Mouse (Mus musculus) heart, embryonic 10.5 days (tissue): ENCODE measurements at regions not wholly inside any gene's neighbourhood (a gene's known extent, or its start where the extent isn't known, plus 50 kb on each side); places are given as distances from the start of the nearest gene placed in this dataset.

Experiments used
- DNase-seq: peaks from one replicate; pipeline ENCODE4 v3.0.0-alpha.2; 2017; ENCODE audit warnings: low spot score
- H3K27ac ChIP-seq: fragments of 300-500 bp; sonication (generic); 2 replicates; pipeline ENCODE4 v1.5.1; 2016; ENCODE audit warnings: mild to moderate bottlenecking
- H3K27me3 ChIP-seq: fragments of 300-500 bp; sonication (generic); 2 replicates; pipeline ENCODE4 v1.6.1; 2016; ENCODE audit warnings: mild to moderate bottlenecking; ENCODE audit not compliant: poor library complexity, insufficient read depth, severe bottlenecking
- H3K36me3 ChIP-seq: fragments of 300-500 bp; sonication (generic); 2 replicates; pipeline ENCODE4 v1.6.1; 2016; ENCODE audit warnings: mild to moderate bottlenecking, moderate library complexity
- H3K4me1 ChIP-seq: fragments of 300-500 bp; sonication (generic); 2 replicates; pipeline ENCODE4 v1.6.1; 2016; ENCODE audit warnings: mild to moderate bottlenecking
- H3K4me3 ChIP-seq: fragments of 300-500 bp; sonication (generic); 2 replicates; pipeline ENCODE4 v1.5.1; 2016; ENCODE audit warnings: mild to moderate bottlenecking, moderate library complexity
- H3K9me3 ChIP-seq: fragments of 300-500 bp; sonication (generic); 2 replicates; pipeline ENCODE4 v1.6.1; 2016; ENCODE audit warnings: mild to moderate bottlenecking, moderate library complexity
- WGBS: fragments of 180-500 bp; shearing (Covaris S2); methylation state at CpG from one replicate; pipeline ENCODE4 v1.1.7; 2016; 5-methylcytosine and 5-hydroxymethylcytosine counted together

GRCm38 (mm10) chr5:102244706-102245105, 175.0 kb upstream of the Wdfy3 start:
- Histone ChIP-seq H3K27me3 (no peaks in the 10 kb centered on the region), H3K27ac (no peak overlapping the region), H3K4me3 (no peak overlapping the region), H3K4me1 (no peaks in the 10 kb centered on the region), H3K36me3 (no peaks in the 10 kb centered on the region), H3K9me3 (no peaks in the 10 kb centered on the region)
- DNase-seq: no peak
- WGBS: 78% methylated on average over 6 of the region's 6 CpGs

DNA sequence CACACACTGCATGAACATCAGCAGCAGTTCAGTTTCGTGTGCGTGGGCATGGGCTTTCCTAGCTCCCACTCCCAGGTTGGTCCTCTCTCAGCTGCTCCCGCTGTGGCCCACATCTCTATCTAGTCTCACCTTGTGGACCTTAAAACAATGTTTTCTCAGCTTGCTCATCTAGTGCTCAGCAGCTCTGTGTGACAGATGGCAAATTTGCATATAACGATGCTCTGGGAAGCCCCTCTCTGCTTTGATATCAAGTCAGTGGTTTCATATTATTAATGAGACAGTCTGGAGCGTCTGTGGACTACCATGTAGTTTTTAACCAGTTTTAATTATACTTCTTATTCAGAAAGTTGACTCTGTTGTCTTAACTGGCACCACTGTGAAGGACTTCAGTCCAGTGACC, 179.0 kb upstream of the Wdfy3 start:
- H3K27ac ChIP-seq: no peak overlapping the region
- H3K27me3 ChIP-seq: no peaks in the 10 kb centered on the region
- H3K4me3 ChIP-seq: no peak overlapping the region
- H3K36me3 ChIP-seq: no peaks in the 10 kb centered on the region
- no peaks in the 10 kb centered on the region for H3K9me3 ChIP-seq
- H3K4me1 ChIP-seq: no peaks in the 10 kb centered on the region
- 86% methylated on average over 5 of the region's 5 CpGs for WGBS
- no peak for DNase-seq

- Histone ChIP-seq H3K4me3 (no peak overlapping the region), H3K9me3 (no peaks in the 10 kb centered on the region), H3K36me3 (no peaks in the 10 kb centered on the region), H3K27me3 (no peaks in the 10 kb centered on the region), H3K4me1 (no peaks in the 10 kb centered on the region), H3K27ac (no peak overlapping the region)
- WGBS: 85% methylated on average over 7 of the region's 7 CpGs
- DNase-seq: no peak
These were observed 181.4 kb upstream of the Wdfy3 start for GRCm38 (mm10) chr5:102251076-102251475.

DNA sequence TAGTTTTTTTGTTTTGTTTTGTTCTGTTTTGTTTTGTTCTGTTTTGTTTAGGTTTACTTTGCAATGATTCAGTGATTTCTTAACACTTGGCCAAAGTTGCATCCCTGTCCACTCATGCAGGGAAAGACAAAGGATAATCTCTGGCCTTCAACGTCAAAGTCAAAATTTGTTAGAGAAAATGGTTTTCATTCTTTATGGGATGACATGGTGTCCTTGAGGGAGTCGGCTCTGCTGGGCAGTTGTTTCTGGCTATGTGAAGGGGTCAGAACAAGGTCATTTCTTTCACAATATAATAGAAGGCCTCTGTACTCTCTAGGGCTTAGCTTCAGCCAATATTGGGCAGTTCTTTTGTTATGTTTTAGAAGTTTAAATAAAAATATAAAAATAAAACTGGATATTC, 184.1 kb upstream of the Wdfy3 start:
- H3K36me3 ChIP-seq: no peaks in the 10 kb centered on the region
- no peaks in the 10 kb centered on the region for H3K27me3 ChIP-seq
- no peak overlapping the region for H3K4me3 ChIP-seq
- H3K27ac ChIP-seq: no peak overlapping the region
- no peaks in the 10 kb centered on the region for H3K9me3 ChIP-seq
- WGBS: 63% methylated on average over 2 of the region's 2 CpGs
- DNase-seq: no peak
- H3K4me1 ChIP-seq: no peaks in the 10 kb centered on the region

DNA sequence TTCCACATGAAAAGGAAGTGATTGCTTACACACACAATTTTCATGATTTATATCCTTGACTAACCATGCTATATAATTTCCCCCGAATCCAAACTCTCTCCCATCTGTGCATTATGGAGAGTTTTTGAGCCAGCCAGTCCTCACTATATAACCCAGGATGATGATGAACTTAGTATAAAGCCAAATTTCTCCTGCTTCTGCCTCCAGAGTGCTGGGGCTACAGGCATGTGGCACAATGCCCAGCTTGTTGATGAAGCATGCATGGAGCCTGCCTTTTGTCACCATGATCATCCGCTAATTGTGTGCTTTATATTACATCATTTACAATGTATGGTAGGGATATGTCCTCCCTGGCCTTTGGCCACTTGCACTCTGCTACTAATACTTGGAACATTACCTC, 187.4 kb upstream of the Wdfy3 start:
- no peaks in the 10 kb centered on the region for H3K36me3 ChIP-seq
- no peak for DNase-seq
- no peaks in the 10 kb centered on the region for H3K4me1 ChIP-seq
- H3K4me3 ChIP-seq: no peak overlapping the region
- no peak overlapping the region for H3K27ac ChIP-seq
- H3K9me3 ChIP-seq: no peaks in the 10 kb centered on the region
- H3K27me3 ChIP-seq: no peaks in the 10 kb centered on the region
- WGBS: 80% methylated on average over 2 of the region's 2 CpGs

DNA sequence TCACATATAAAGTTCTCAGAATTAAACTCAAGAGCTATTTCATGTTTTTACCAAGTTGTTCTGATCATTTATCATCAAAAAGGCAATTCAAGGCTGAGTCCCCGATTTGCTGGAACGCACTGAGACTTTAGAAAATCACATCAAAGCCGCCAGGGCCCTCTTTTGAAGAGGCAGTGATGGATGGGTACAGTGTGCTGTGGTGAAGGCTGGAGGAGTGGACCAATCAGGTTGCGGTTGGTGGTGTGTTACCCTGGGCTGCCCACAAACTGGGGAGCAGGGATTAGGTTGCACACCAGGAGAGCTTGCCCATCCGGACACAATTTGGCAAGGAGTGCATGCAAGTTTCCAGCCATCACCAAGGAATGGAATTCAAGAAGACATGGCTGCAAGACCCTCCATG, 191.9 kb upstream of the Wdfy3 start:
- DNase-seq: no peak
- Histone ChIP-seq H3K9me3 (no peaks in the 10 kb centered on the region), H3K4me1 (no peaks in the 10 kb centered on the region), H3K27me3 (no peaks in the 10 kb centered on the region), H3K36me3 (no peaks in the 10 kb centered on the region), H3K27ac (no peak overlapping the region), H3K4me3 (no peak overlapping the region)
- 75% methylated on average over 5 of the region's 5 CpGs for WGBS

GRCm38 (mm10) chr5:102266451-102266850, 196.7 kb upstream of the Wdfy3 start:
- no peak overlapping the region for H3K4me3 ChIP-seq
- H3K36me3 ChIP-seq: no peaks in the 10 kb centered on the region
- no peak for DNase-seq
- no peak overlapping the region for H3K27ac ChIP-seq
- H3K9me3 ChIP-seq: no peaks in the 10 kb centered on the region
- H3K27me3 ChIP-seq: no peaks in the 10 kb centered on the region
- WGBS: 56% methylated on average over 11 of the region's 11 CpGs
- H3K4me1 ChIP-seq: no peaks in the 10 kb centered on the region

DNA sequence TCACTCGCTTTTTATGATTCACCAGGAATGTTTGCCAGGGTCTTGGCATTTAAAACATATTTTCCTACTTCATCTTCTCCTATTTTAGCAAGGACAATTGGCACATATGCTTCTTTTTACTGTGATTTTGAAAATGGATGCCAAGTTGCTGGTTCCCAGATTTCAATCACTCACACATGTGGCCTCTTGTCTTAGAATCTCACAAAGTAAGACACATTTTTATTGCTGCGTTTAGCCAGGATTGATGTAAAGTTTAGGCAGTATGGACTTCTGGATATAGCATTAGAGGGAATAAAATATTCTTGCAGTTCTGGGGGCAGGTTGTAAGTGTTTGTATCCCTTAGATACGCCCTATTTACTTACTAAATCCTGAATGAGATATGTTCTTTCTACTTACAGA, 197.4 kb upstream of the Wdfy3 start:
- H3K4me1 ChIP-seq: no peaks in the 10 kb centered on the region
- no peak overlapping the region for H3K27ac ChIP-seq
- H3K9me3 ChIP-seq: no peaks in the 10 kb centered on the region
- H3K36me3 ChIP-seq: no peaks in the 10 kb centered on the region
- no peak overlapping the region for H3K4me3 ChIP-seq
- no peak for DNase-seq
- no peaks in the 10 kb centered on the region for H3K27me3 ChIP-seq
- 81% methylated on average over 3 of the region's 3 CpGs for WGBS

DNA sequence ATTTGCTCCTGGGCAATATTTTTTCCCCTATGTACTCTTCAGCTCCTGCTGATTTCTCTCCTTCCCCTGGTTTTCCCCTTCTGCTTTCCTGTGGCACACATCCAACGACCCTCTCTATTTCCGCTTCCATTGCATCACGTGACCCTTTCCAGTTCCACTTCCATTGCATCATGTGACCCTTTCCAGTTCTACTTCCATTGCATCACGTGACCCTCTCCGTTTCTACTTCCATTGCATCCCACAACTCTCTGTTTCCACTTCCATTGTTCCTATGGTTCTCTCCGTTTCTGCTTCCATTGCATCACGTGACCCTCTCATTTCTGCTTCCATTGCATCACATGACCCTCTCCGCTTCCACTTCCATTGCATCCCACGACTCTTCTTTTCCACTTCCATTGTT, 199.5 kb upstream of the Wdfy3 start:
- Histone ChIP-seq H3K36me3 (no peaks in the 10 kb centered on the region), H3K27ac (no peak overlapping the region), H3K27me3 (no peaks in the 10 kb centered on the region), H3K4me3 (no peak overlapping the region), H3K9me3 (no peaks in the 10 kb centered on the region), H3K4me1 (no peaks in the 10 kb centered on the region)
- 81% methylated on average over 9 of the region's 9 CpGs for WGBS
- no peak for DNase-seq

DNA sequence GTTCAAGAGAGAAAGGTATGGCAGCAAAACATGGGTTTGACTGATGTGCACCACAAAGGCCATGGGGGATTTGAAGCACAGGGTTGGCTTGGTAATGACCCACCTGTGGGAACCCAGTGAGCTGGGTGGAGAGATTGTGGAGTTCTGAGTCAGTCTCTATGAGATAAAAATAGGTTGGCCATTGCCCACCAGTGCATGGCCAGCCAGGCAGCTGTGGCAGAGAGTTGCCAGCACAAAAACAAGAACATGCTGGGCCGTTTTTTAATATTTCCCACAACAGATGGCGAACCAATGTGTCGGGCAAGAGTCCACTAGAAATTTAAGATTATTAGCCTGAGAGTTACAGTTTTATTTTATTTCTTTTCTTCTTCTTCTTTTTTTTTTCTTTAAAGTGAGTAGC, 205.6 kb upstream of the Arhgap24 start:
- Histone ChIP-seq H3K27ac (no peak overlapping the region), H3K9me3 (no peaks in the 10 kb centered on the region), H3K4me1 (no peaks in the 10 kb centered on the region), H3K36me3 (no peaks in the 10 kb centered on the region), H3K4me3 (no peak overlapping the region), H3K27me3 (no peaks in the 10 kb centered on the region)
- DNase-seq: no peak
- whole genome bisulfite sequencing: 88% methylated on average over 3 of the region's 3 CpGs

DNA sequence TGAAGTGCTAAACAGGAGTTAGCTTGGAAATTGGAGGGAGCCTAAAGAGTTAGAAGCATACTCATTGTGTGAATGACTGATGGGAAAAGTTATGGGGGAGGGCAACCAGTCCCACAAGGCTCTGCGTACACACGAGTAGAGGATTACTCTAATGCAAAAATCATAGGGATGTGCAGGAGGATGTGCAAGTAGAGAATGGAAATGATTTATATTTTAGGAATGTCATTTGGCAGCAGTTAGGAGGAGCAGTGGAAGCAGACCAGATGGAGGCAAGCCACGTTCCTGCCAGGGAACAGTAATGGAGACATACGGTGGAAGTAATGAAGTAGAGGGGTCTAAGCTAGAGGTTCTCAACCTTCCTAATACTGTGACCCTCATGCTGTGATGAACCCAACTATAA, 194.1 kb upstream of the Arhgap24 start:
- no peaks in the 10 kb centered on the region for H3K4me1 ChIP-seq
- WGBS: 94% methylated on average over 4 of the region's 4 CpGs
- H3K4me3 ChIP-seq: no peak overlapping the region
- no peaks in the 10 kb centered on the region for H3K9me3 ChIP-seq
- H3K27me3 ChIP-seq: no peaks in the 10 kb centered on the region
- no peaks in the 10 kb centered on the region for H3K36me3 ChIP-seq
- H3K27ac ChIP-seq: no peak overlapping the region
- no peak for DNase-seq

GRCm38 (mm10) chr5:102290866-102291265, 190.3 kb upstream of the Arhgap24 start:
- 85% methylated on average over 7 of the region's 7 CpGs for WGBS
- no peak overlapping the region for H3K27ac ChIP-seq
- DNase-seq: no peak
- H3K27me3 ChIP-seq: no peaks in the 10 kb centered on the region
- H3K36me3 ChIP-seq: no peaks in the 10 kb centered on the region
- H3K9me3 ChIP-seq: no peaks in the 10 kb centered on the region
- H3K4me3 ChIP-seq: no peak overlapping the region
- no peaks in the 10 kb centered on the region for H3K4me1 ChIP-seq

DNA sequence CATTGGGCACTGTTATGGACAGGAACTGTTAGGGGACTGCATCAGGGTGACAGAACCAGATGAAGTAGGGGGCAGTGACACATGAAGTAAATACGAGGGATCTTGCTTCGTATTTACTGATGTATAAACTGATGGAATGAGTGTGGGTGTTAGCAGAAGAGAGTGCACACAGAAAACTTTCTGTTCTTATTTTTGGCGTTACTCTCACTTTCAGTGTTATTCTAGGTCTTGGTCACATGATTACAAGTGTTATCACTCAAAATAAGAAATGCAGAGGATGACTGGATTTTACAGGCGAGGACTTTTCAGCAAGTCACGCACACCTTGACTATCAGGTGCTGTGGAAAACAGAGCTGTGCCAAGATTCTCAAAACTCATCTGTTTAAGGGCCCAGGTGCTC, 185.6 kb upstream of the Arhgap24 start:
- DNase-seq: no peak
- 78% methylated on average over 5 of the region's 5 CpGs for WGBS
- H3K4me3 ChIP-seq: no peak overlapping the region
- no peaks in the 10 kb centered on the region for H3K36me3 ChIP-seq
- H3K27ac ChIP-seq: no peak overlapping the region
- H3K27me3 ChIP-seq: no peaks in the 10 kb centered on the region
- no peaks in the 10 kb centered on the region for H3K9me3 ChIP-seq
- H3K4me1 ChIP-seq: no peaks in the 10 kb centered on the region

DNA sequence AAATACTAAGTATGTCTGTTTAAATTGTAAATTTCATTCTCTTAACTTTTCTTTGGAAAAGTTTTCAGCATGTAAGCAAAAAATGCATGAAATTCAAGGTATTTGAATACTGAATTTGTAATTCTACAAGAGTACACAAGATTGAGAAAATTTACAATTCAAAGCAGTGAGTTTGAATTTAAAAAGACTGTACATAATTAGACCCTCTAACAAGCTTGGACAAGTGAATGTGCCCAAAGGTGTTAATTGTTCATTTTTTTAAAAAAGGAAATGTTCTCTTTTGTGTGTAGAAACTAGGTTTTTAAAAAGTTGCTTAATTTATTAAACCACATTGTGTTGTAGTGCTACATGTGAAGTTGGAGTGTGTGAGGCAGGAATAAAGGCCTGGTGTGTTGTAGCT, 174.9 kb upstream of the Arhgap24 start:
- no peaks in the 10 kb centered on the region for H3K4me1 ChIP-seq
- H3K4me3 ChIP-seq: no peak overlapping the region
- no peak for DNase-seq
- no peaks in the 10 kb centered on the region for H3K9me3 ChIP-seq
- no peaks in the 10 kb centered on the region for H3K36me3 ChIP-seq
- no peak overlapping the region for H3K27ac ChIP-seq
- no peaks in the 10 kb centered on the region for H3K27me3 ChIP-seq

GRCm38 (mm10) chr5:102306718-102307117, 174.5 kb upstream of the Arhgap24 start:
- Histone ChIP-seq H3K9me3 (no peaks in the 10 kb centered on the region), H3K27me3 (no peaks in the 10 kb centered on the region), H3K27ac (no peak overlapping the region), H3K4me1 (no peaks in the 10 kb centered on the region), H3K36me3 (no peaks in the 10 kb centered on the region), H3K4me3 (no peak overlapping the region)
- WGBS: 70% methylated on average over 3 of the region's 3 CpGs
- DNase-seq: no peak
